Mouse (Mus musculus) liver, embryonic 14.5 days (tissue): ENCODE measurements around the gene Naaladl2.

Experiments used
- CTCF ChIP-seq: IDR thresholded peaks from 2 replicates; pipeline ENCODE4 v1.5.1; 2016; ENCODE audit warnings: antibody characterized with exemption, low read depth, control low read depth
- EP300 ChIP-seq: IDR thresholded peaks from 2 replicates; pipeline ENCODE4 v1.6.1; 2016; ENCODE audit warnings: antibody characterized with exemption, low read depth

GRCm38 (mm10) chr3:25147271-25147670 is 3.2 kb upstream of the Naaladl2 start:
- TF ChIP-seq CTCF (no peak), EP300 (no peak)
